Mouse (Mus musculus) liver, adult 10 weeks (tissue): Measurements from ENCODE around the gene Cd151. TPM values are rescaled to one million over a fixed set of nuclear protein-coding genes. Genes with fewer than 3 reads are reported as not detected.

Experiments used
- polyA plus RNA-seq: library from polyadenylated mRNA; stranded (reverse); fragments of 350-450 nt; fragmentation: Illumina TruSeq; extraction: RNeasy Lipid Tissue Mini Kit (QIAGEN cat#74804); gene quantifications from one replicate; pipeline ENCODE4 v1.2.3, GENCODE M21; 2014; ENCODE audit warnings: low read depth, low replicate concordance

Gene Cd151
- 10.0 TPM for polyA plus RNA-seq

GRCm38 (mm10) chr7:141467230-141468030 lies at the start of gene Cd151:
Gene Cd151 (plus strand): TSS chr7:141467392.

GRCm38 (mm10) chr7:141429310-141429709 lies 37.9 kb upstream of the Cd151 start, which contains the start of gene Cend1:
Gene Cend1 (minus strand): TSS chr7:141429491.

DNA sequence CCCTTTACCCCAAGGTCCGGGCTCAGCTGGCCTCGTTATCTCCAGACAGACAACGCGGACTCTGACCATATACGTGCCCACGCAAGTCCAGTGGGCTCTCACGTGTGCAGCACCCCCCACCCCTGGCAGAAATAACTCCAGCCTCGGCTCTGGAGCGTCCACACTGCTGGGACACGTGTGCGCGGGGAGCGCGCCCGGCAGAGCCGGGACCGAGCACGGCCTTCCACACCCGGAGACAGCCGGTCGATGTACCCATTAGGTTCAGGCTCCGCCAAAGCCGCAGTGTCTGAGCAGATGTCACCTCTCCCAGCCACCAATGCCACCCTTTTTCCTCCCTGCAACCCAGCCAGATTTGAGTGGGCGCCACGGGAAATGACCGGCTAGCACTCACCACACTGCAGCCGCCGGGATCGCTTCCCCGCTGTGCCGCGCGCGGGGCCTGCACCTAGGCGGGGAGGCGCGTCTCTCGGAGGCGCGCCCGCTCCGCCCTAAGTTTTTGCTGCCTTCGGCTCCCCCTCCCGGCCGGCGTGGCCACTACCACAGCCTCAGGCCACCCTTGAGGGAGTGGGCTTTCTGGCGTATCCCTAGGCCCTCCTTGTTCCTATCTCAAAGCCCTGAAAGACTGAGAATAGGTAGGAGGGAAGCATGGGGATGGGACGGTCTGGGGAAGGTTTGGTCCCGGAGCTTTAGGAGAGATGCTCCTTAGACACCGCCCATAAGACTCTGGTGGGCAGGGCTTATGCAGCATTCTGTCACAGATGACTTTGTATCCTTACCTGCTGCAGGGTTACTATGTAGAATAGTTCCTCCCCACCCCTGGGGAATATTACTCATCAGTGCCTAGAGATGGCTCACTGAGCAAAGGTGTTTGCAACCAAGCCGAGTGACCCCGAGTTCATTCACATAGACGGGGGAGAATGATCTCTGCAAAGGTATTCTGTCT lies 29.7 kb upstream of the Cd151 start, which contains the start of gene Slc25a22:
Slc25a22 (minus strand) TSS at position 715 of the 943 bp plus-strand sequence.

GRCm38 (mm10) chr7:141443828-141444237 lies 23.4 kb upstream of the Cd151 start, which contains the start of gene Pidd1:
Gene Pidd1 (minus strand): TSS chr7:141444025.

GRCm38 (mm10) chr7:141447110-141447991 lies 19.8 kb upstream of the Cd151 start, which contains the start of gene Rplp2:
Gene Rplp2 (plus strand): TSS chr7:141447370.

GRCm38 (mm10) chr7:141454967-141455551 lies 12.1 kb upstream of the Cd151 start, which contains the start of gene Pnpla2:
Gene Pnpla2 (plus strand): TSS chr7:141455198.

DNA sequence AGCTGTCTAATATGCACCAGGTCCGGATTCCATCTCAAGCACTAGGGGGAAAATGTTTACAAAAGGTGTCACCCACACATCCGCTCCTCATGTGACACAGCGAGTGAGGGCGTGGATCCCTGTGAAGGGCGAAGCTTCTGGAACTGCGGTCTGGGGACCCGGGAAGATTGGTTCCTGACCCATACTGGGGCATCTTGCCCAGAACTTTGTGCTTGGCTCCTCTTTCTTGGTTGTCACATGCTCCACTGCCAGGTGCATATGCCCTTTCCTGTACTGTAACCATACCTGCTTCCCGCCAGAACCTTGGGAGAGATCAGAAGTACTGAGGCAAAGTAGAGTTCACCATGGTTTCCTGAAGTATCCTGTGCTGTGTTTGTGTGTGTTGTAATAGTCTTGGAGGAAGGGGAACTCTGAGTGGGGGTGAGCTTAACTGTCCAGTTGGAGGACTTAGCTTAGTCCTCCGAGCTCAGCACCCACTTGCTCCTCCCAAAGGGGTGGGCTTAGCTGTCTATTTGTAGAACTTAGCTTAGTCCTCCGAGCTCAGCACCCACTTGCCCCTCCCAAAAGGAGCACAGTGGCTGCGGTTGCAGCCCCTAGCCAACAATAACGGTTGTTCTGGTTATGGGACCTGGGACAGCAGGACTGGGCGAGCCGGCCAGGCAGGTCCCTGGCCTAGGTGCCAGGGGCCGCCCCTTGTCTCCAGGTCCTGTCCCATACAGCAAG lies 6.6 kb upstream of the Cd151 start, which contains the start of gene Cracr2b:
Cracr2b (plus strand) TSS at position 704 of the 723 bp plus-strand sequence.

DNA sequence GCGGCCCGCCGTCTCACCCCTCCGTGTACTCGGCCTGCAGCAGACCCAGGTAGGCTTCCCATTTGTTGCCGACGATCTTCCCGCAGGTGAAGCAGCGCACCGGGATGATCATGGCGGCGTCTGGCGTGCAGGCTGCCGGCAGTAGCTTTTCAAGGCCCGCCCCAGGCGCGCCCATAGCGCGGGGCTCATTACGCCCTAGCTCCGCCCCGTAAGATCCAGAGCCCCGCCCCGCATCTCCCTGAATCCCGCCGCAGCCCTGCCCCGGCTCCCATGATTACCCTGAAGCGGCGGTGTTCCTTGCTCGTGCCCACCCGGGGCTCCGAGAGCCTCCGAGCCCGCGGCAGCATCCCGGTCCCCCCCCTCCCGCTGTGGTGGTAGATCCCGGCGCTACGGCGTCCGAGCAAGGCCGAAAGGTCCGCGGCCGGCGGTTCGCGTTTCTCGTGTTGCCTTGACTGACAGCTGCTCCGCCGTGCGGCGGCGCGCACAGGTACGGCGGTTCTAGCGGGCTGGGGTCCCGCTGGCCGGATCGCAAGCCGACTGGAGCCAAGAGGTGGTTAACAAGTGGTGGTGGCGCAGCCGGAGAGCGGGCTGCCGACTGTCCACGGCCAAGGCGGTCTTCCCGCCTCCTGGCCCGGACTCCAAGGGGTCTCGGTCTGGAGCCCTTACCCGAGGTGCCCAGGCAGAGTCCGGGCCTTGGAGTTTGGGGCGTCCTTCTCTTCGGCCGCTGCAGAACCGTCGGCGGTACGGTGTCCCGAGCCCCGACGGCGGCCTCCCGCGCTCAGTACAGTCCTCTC lies 8.0 kb downstream of the Cd151 start, which contains the start of the genes Polr2l and Tspan4:
Polr2l (minus strand) TSS at position 122 of the 794 bp plus-strand sequence.
Tspan4 (plus strand) TSS at position 230 of the 794 bp plus-strand sequence.

Other genes with a start within 250 kb of the Cd151 start
- 6.0 TPM for gene Phrf1, start 238.6 kb upstream of the Cd151 start, polyA plus RNA-seq
- 32.2 TPM for gene Irf7, start 200.9 kb upstream of the Cd151 start, polyA plus RNA-seq
- 14.3 TPM for gene Cdhr5, start 190.6 kb upstream of the Cd151 start, polyA plus RNA-seq
- not detected for gene Sct, start 188.3 kb upstream of the Cd151 start, polyA plus RNA-seq
- gene Drd4, start 175.4 kb upstream of the Cd151 start, polyA plus RNA-seq: not detected
- 1.4 TPM for gene Deaf1, start 139.7 kb upstream of the Cd151 start, polyA plus RNA-seq
- 10.1 TPM for gene Tmem80, start 139.7 kb upstream of the Cd151 start, polyA plus RNA-seq
- 9.6 TPM for gene Eps8l2, start 128.5 kb upstream of the Cd151 start, polyA plus RNA-seq
- 13.5 TPM for gene Taldo1, start 75.2 kb upstream of the Cd151 start, polyA plus RNA-seq
- gene Gatd1, start 53.3 kb upstream of the Cd151 start, polyA plus RNA-seq: 6.2 TPM
- not detected for gene Cend1, start 37.9 kb upstream of the Cd151 start, polyA plus RNA-seq
- 9.5 TPM for gene Slc25a22, start 29.5 kb upstream of the Cd151 start, polyA plus RNA-seq
- gene Pidd1, start 23.4 kb upstream of the Cd151 start, polyA plus RNA-seq: 0.11 TPM
- gene Rplp2, start 20.0 kb upstream of the Cd151 start, polyA plus RNA-seq: 11.4 TPM
- 6.6 TPM for gene Pnpla2, start 12.2 kb upstream of the Cd151 start, polyA plus RNA-seq
- not detected for gene Cracr2b, start 6.3 kb upstream of the Cd151 start, polyA plus RNA-seq
- 2.3 TPM for gene Polr2l, start 7.7 kb downstream of the Cd151 start, polyA plus RNA-seq
- gene Tspan4, start 7.8 kb downstream of the Cd151 start, polyA plus RNA-seq: 5.4 TPM
- 8.9 TPM for gene Chid1, start 72.5 kb downstream of the Cd151 start, polyA plus RNA-seq
- gene Ap2a2, start 94.8 kb downstream of the Cd151 start, polyA plus RNA-seq: 40.8 TPM
- gene Muc6, start 187.9 kb downstream of the Cd151 start, polyA plus RNA-seq: not detected
- not detected for gene Muc2, start 222.9 kb downstream of the Cd151 start, polyA plus RNA-seq